Mouse (Mus musculus) spleen, adult 2 months (tissue): Measurements from ENCODE around the gene Nkain2. TPM values are rescaled to one million over a fixed set of nuclear protein-coding genes. Genes with fewer than 3 reads are reported as not detected.

Experiments used
- DNase-seq, 2 experiments: peaks; one replicate each; pipeline versions ENCODE4 v3.0.0 to v3.0.0-alpha.2; 2012 to 2021; ENCODE audit warnings: low spot score in 2 of 2, low read depth in 1 of 2
- H3K27ac ChIP-seq: fragments of 200-500 bp; 2 replicates; pipeline ENCODE4 v1.5.1; 2012; ENCODE audit warnings: low read length, inconsistent platforms; ENCODE audit not compliant: insufficient read depth
- H3K27me3 ChIP-seq: fragments of 200-500 bp; 2 replicates; pipeline ENCODE4 v1.6.1; 2012; ENCODE audit warnings: mild to moderate bottlenecking, moderate library complexity, low read length, inconsistent platforms; ENCODE audit not compliant: control insufficient read depth, insufficient read depth
- H3K36me3 ChIP-seq: fragments of 200-500 bp; 2 replicates; pipeline ENCODE4 v1.6.1; 2012; ENCODE audit warnings: mild to moderate bottlenecking, low read length, inconsistent platforms; ENCODE audit not compliant: control insufficient read depth, insufficient read depth
- H3K4me1 ChIP-seq: fragments of 200-500 bp; 2 replicates; pipeline ENCODE4 v1.6.1; 2011; ENCODE audit warnings: inconsistent platforms; ENCODE audit not compliant: control insufficient read depth, insufficient read depth, insufficient read length
- H3K4me3 ChIP-seq: fragments of 200-500 bp; 2 replicates; pipeline ENCODE4 v1.5.1; 2011; ENCODE audit warnings: mild to moderate bottlenecking, inconsistent platforms; ENCODE audit not compliant: insufficient read depth, insufficient read length; ENCODE audit errors: extremely low read depth
- CTCF ChIP-seq: fragments of 200-500 bp; IDR thresholded peaks from 2 replicates; pipeline ENCODE4 v1.5.1; 2011; ENCODE audit warnings: mild to moderate bottlenecking, inconsistent platforms; ENCODE audit not compliant: insufficient read depth, insufficient read length, insufficient replicate concordance; ENCODE audit errors: extremely low read depth
- POLR2A ChIP-seq: fragments of 200-500 bp; IDR thresholded peaks from 2 replicates; pipeline ENCODE4 v1.6.1; 2011; ENCODE audit warnings: low read depth, low read length, inconsistent platforms
- WGBS: fragments of 180-500 bp; shearing (Covaris S2); methylation state at CpG from one replicate; pipeline ENCODE4 v1.1.7; 2018; 5-methylcytosine and 5-hydroxymethylcytosine counted together
- polyA plus RNA-seq: library from polyadenylated mRNA; depleted of rRNA; stranded (reverse); fragments of >200 nt; gene quantifications from 2 replicates; pipeline ENCODE4 v1.2.3, GENCODE M21; 2012

Nkain2 gene
- polyA plus RNA-seq, 1 experiment, result 0.05 TPM

GRCm38 (mm10) chr10:32393326-32393725 lies 496.9 kb downstream of the Nkain2 start:
- TF ChIP-seq CTCF, result no peak
- no peak for TF ChIP-seq POLR2A
- no peaks in the 10 kb centered on the region for H3K27me3 ChIP-seq
- H3K36me3 ChIP-seq, result no peaks in the 10 kb centered on the region
- H3K27ac ChIP-seq, result no peak overlapping the region
- WGBS, result 88% methylated on average over 1 of the region's 1 CpGs
- no peaks in the 10 kb centered on the region for H3K4me1 ChIP-seq
- no peak overlapping the region for H3K4me3 ChIP-seq
- DNase-seq, result no peak

- no peaks in the 10 kb centered on the region for H3K36me3 ChIP-seq
- 89% methylated on average over 9 of the region's 9 CpGs for WGBS
- TF ChIP-seq POLR2A, result no peak
- TF ChIP-seq CTCF, result no peak
Observed at GRCm38 (mm10) chr10:32312754-32313153, 577.5 kb downstream of the Nkain2 start.

GRCm38 (mm10) chr10:32301024-32301597 lies 589.2 kb downstream of the Nkain2 start:
- H3K27ac ChIP-seq, result no peak overlapping the region
- no peaks in the 10 kb centered on the region for H3K36me3 ChIP-seq
- no peak for TF ChIP-seq CTCF
- no peak for TF ChIP-seq POLR2A
- no peak for DNase-seq
- no peaks in the 10 kb centered on the region for H3K27me3 ChIP-seq
- no peak overlapping the region for H3K4me3 ChIP-seq
- H3K4me1 ChIP-seq, result no peaks in the 10 kb centered on the region
- 87% methylated on average over 3 of the region's 3 CpGs for WGBS

More at GRCm38 (mm10) chr10:32312754-32313153, 577.5 kb downstream of the Nkain2 start:
- no peaks in the 10 kb centered on the region for H3K27me3 ChIP-seq
- no peak overlapping the region for H3K4me3 ChIP-seq
- H3K27ac ChIP-seq, result no peak overlapping the region
- no peak for DNase-seq
- no peaks in the 10 kb centered on the region for H3K4me1 ChIP-seq

GRCm38 (mm10) chr10:32290487-32290886 lies 599.8 kb downstream of the Nkain2 start:
- DNase-seq, result no peak
- Histone ChIP-seq H3K4me1 (no peaks in the 10 kb centered on the region), H3K4me3 (no peak overlapping the region), H3K36me3 (no peaks in the 10 kb centered on the region), H3K27me3 (no peaks in the 10 kb centered on the region), H3K27ac (no peak overlapping the region)
- no peak for TF ChIP-seq CTCF
- TF ChIP-seq POLR2A, result no peak
- 57% methylated on average over 2 of the region's 2 CpGs for WGBS

GRCm38 (mm10) chr10:32283690-32284089 lies 606.6 kb downstream of the Nkain2 start:
- H3K27me3 ChIP-seq, result no peaks in the 10 kb centered on the region
- TF ChIP-seq CTCF, result no peak
- TF ChIP-seq POLR2A, result no peak
- no peak overlapping the region for H3K4me3 ChIP-seq
- no peaks in the 10 kb centered on the region for H3K36me3 ChIP-seq
- 88% methylated on average over 1 of the region's 1 CpGs for WGBS
- no peak for DNase-seq
- H3K27ac ChIP-seq, result no peak overlapping the region
- H3K4me1 ChIP-seq, result no peaks in the 10 kb centered on the region

- Histone ChIP-seq H3K27me3 (no peaks in the 10 kb centered on the region), H3K4me3 (no peak overlapping the region), H3K36me3 (no peaks in the 10 kb centered on the region), H3K27ac (no peak overlapping the region), H3K4me1 (no peaks in the 10 kb centered on the region)
- DNase-seq, result no peak
- 72% methylated on average over 4 of the region's 4 CpGs for WGBS
- TF ChIP-seq CTCF (no peak), POLR2A (no peak)
Observed at GRCm38 (mm10) chr10:32243266-32243882, 646.9 kb downstream of the Nkain2 start.

GRCm38 (mm10) chr10:32241168-32241567 lies 649.1 kb downstream of the Nkain2 start:
- Histone ChIP-seq H3K4me3 (no peak overlapping the region), H3K36me3 (no peaks in the 10 kb centered on the region), H3K4me1 (no peaks in the 10 kb centered on the region), H3K27me3 (no peaks in the 10 kb centered on the region), H3K27ac (no peak overlapping the region)
- no peak for DNase-seq
- TF ChIP-seq CTCF, result no peak
- TF ChIP-seq POLR2A, result no peak
